Mouse (Mus musculus) ES-Bruce4 (cell line): Measurements from ENCODE around the gene Catsperz.

Experiments
- CTCF ChIP-seq: IDR thresholded peaks from one replicate; pipeline ENCODE4 v1.8.1; 2011; ENCODE audit warnings: low read depth, low read length
- POLR2A ChIP-seq: IDR thresholded peaks from one replicate; pipeline ENCODE4 v1.8.1; 2011; ENCODE audit warnings: low read length; ENCODE audit not compliant: insufficient read depth

DNA sequence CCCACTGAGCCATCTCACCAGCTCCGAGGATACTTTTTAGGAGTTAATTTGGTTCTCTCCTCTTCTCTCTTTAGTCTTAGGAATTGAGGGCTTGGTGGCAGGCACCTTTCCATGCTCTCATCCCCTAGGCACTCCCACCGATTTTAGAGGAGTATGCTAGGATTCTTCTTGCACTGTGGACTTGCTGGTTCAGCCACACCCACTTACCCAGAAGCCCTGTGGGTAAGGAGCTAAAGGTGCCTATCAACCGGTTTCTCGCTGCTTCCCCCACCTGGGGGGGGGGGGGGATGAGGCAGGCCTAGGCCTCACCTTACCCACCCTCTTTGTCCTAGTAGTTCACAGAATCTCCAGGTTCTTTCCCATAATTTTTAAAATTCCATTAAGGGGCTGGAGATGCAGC is 22.6 kb upstream of the Catsperz start:
- no peak for TF ChIP-seq CTCF
- no peak for TF ChIP-seq POLR2A
